Mouse (Mus musculus): ENCODE results near the gene Tarbp2. TPM values are rescaled to one million over a fixed set of nuclear protein-coding genes. Genes with fewer than 3 reads are reported as not detected.

Tarbp2 gene
- polyA plus RNA-seq, 1 experiment from 2014 or later: 105 TPM

DNA sequence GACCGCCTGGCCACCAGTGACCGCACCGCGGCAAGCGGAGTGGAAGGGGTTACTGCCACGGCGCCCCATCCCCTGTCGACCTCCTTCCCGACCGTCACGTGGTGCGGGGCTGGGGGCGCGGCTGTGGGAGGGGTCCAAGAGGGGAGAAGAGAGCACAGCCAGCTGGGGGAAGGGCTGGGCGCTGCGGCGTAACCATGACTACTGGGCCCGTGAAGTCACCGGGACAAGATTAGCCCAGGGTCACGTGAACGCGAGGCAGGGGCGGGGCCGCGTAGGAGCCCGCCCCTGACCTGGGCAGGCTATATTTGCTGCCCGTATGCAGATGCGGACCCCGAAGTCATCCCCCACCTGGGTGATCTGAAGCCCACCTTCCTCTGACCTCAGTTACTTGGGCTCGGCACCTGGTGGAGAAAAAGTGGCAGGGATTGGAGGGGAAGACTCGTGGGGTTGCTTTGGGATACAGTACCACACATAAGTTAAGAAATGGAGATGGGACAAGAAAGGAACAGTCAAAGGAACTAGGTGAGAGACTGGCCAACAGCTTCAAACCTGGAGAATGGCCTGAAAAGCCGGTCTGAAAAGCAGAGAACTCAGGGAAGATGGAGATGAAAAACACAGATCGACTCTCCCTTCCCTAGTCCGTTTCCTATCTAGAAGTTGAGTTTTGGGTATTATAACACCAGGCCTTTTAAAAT, 7.3 kb upstream of the Tarbp2 start:
- Histone ChIP-seq H3K9ac (ENCODE audit: low read depth, low read length) (peak overlapping the region; percentile 77), H3K27me3 (replicated peaks; ENCODE audit: control insufficient read depth, insufficient read depth, low read length) (no peaks in the 10 kb centered on the region), H3K4me1 (ENCODE audit: control insufficient read depth, insufficient read depth, low read length) (peaks cover 20% of the 10 kb centered on the region), H3K4me2 (ENCODE audit: low read depth, low read length) (peak overlapping the region; percentile 98), H3K4me3 (ENCODE audit: low read length) (peak overlapping the region; percentile 77), H3K9me3 (ENCODE audit: control insufficient read depth, low read length) (no peaks in the 10 kb centered on the region), H3K27ac (ENCODE audit: low read length) (peak overlapping the region; percentile 72), H3K36me3 (ENCODE audit: control insufficient read depth, insufficient read depth, low read length) (no peaks in the 10 kb centered on the region)
- peak; percentile 93 for ATAC-seq
- WGBS: 3% methylated on average over 34 of the region's 34 CpGs

DNA sequence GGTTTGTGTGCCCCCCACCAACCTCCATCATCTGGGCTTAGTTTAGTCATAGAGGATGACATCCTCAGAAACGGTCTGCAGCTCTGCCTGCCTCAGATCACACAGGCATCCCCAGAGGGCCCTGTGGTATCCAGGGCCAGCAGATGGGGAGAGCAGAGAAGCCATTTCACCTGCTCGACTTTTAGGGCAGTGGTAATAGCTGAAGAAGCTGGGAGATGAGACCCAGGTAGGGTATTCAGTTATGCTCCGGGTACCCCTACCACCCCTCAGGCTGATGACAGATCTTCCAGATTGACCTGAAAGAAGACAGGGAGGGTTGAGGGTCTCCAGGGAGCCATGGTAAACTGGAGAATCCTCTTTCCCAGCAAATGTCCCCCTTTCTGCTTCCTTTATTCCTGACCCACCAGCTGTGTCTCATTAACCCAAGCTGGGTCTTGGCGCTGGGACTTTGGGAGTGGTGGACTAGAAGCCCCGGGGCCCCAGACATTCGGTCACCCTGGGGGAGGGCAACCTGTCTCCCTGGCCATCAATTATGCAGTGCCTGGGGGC, 6.6 kb upstream of the Tarbp2 start:
- H3K9me3 ChIP-seq (ENCODE audit: control insufficient read depth, low read length): no peaks in the 10 kb centered on the region
- peaks cover 22% of the 10 kb centered on the region for H3K4me1 ChIP-seq (ENCODE audit: control insufficient read depth, insufficient read depth, low read length)
- peak overlapping the region; percentile 98; the same call in 1 of the 2 replicates for H3K4me2 ChIP-seq (ENCODE audit: low read depth, low read length)
- no peaks in the 10 kb centered on the region for H3K36me3 ChIP-seq (ENCODE audit: control insufficient read depth, insufficient read depth, low read length)
- H3K27me3 ChIP-seq (replicated peaks; ENCODE audit: control insufficient read depth, insufficient read depth, low read length): no peaks in the 10 kb centered on the region
- 19% methylated on average over 6 of the region's 6 CpGs for WGBS
- 0 out of 2 replicates have a peak overlapping the region, but pooled peaks have one; percentile 0 for H3K9ac ChIP-seq (ENCODE audit: low read depth, low read length)
- peak overlapping the region; percentile 72; the same call in 1 of the 2 replicates for H3K27ac ChIP-seq (ENCODE audit: low read length)
- ATAC-seq: no peak
- H3K4me3 ChIP-seq (ENCODE audit: low read length): no peak overlapping the region

DNA sequence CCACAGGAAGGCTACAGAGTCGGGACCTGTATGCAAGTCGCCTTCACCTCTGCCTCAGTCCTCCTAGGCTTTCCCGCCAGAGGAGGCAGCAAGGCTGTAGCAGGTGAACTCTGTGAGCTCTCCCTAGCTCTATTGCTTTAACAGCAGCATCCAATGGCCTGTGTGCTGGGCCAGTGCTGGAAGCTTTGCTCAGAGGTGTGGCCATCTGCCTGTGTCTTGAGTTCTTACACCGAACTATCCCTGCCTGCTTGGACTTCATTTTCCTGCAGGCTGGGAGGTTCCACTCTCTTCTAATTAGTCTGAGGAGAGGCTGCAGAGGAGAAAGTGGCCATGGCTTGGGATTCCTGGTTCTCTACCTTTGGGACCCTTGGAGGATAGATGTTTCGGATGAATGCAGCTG, 6.0 kb upstream of the Tarbp2 start:
- ATAC-seq: no peak
- Histone ChIP-seq H3K27me3 (replicated peaks; ENCODE audit: control insufficient read depth, insufficient read depth, low read length) (no peaks in the 10 kb centered on the region), H3K36me3 (ENCODE audit: control insufficient read depth, insufficient read depth, low read length) (no peaks in the 10 kb centered on the region), H3K4me1 (ENCODE audit: control insufficient read depth, insufficient read depth, low read length) (peaks cover 20% of the 10 kb centered on the region), H3K4me2 (ENCODE audit: low read depth, low read length) (no peak overlapping the region), H3K4me3 (ENCODE audit: low read length) (no peak overlapping the region), H3K27ac (ENCODE audit: low read length) (0 out of 2 replicates have a peak overlapping the region, but pooled peaks have one; percentile 72), H3K9me3 (ENCODE audit: control insufficient read depth, low read length) (no peaks in the 10 kb centered on the region), H3K9ac (ENCODE audit: low read depth, low read length) (0 out of 2 replicates have a peak overlapping the region, but pooled peaks have one; percentile 35)
- 38% methylated on average over 5 of the region's 5 CpGs for WGBS

DNA sequence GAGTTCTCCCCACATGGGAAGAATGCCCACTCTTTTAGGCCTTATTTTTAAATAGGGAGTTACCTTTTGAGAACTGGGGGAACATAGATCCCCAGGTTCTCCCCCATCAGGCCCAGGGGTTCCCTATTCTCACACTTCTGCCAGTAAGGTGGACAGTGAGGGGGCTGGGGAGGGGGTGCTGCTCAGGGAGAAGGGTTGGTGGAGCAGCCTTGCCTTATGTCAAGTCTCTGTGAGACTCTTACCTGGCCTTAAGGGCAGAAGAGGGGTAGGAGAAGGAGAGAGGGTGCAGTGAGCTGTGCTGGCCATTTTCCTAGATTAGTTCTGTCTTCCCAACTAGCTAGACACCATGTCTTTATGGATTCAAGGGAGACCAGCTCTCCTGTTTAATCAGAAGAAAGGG, 5.5 kb upstream of the Tarbp2 start:
- Histone ChIP-seq H3K4me3 (ENCODE audit: low read length) (no peak overlapping the region), H3K27me3 (replicated peaks; ENCODE audit: control insufficient read depth, insufficient read depth, low read length) (no peaks in the 10 kb centered on the region), H3K9ac (ENCODE audit: low read depth, low read length) (no peak overlapping the region), H3K9me3 (ENCODE audit: control insufficient read depth, low read length) (no peaks in the 10 kb centered on the region), H3K4me1 (ENCODE audit: control insufficient read depth, insufficient read depth, low read length) (peaks cover 20% of the 10 kb centered on the region), H3K36me3 (ENCODE audit: control insufficient read depth, insufficient read depth, low read length) (no peaks in the 10 kb centered on the region), H3K27ac (ENCODE audit: low read length) (no peak overlapping the region), H3K4me2 (ENCODE audit: low read depth, low read length) (no peak overlapping the region)
- no peak for ATAC-seq

DNA sequence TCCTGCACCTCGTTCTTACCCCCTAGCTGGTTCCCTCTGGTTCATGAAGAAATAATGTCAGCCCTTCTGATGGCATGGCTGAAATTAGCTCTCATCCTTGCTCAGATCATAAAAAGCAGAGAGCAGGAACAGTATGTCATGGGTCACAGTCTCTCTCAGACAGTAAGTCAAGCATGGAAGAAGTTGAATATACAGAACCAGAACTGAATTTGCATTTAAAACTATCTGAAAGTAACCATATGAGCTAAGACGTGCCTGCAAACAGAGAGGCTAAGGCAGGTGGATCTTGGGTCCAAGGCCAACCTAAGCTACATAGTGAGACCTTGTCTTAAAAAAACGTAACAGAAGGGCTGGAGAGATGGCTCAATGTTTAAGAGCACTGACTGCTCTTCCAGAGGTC, 5.0 kb upstream of the Tarbp2 start:
- Histone ChIP-seq H3K4me2 (ENCODE audit: low read depth, low read length) (no peak overlapping the region), H3K9ac (ENCODE audit: low read depth, low read length) (no peak overlapping the region), H3K9me3 (ENCODE audit: control insufficient read depth, low read length) (no peaks in the 10 kb centered on the region), H3K4me3 (ENCODE audit: low read length) (no peak overlapping the region), H3K27me3 (replicated peaks; ENCODE audit: control insufficient read depth, insufficient read depth, low read length) (no peaks in the 10 kb centered on the region), H3K4me1 (ENCODE audit: control insufficient read depth, insufficient read depth, low read length) (peaks cover 20% of the 10 kb centered on the region), H3K27ac (ENCODE audit: low read length) (no peak overlapping the region), H3K36me3 (ENCODE audit: control insufficient read depth, insufficient read depth, low read length) (no peaks in the 10 kb centered on the region)
- ATAC-seq: no peak
- 80% methylated on average over 3 of the region's 3 CpGs for WGBS

DNA sequence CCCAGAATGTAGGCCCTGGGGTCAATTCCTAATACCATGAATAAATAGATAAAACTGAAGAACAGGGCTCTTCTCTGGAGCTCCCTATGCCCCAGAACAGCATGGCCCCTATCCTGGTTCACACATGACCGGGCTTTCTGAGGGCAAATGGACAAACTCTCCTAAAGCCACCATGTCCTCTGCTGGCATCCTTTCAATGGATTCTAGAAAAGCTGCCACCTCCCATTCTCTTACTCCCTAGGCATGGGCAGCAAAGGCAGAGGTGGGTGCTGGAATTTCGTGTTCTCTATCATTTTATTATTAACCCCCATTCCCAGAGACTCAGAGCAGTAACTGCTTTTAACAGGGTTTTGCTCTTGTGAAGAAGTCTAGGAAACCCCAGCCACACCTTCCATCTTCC, 2.7 kb upstream of the Tarbp2 start:
- Histone ChIP-seq H3K4me1 (ENCODE audit: control insufficient read depth, insufficient read depth, low read length) (peaks cover 31% of the 10 kb centered on the region), H3K4me2 (ENCODE audit: low read depth, low read length) (no peak overlapping the region), H3K36me3 (ENCODE audit: control insufficient read depth, insufficient read depth, low read length) (no peaks in the 10 kb centered on the region), H3K9ac (ENCODE audit: low read depth, low read length) (no peak overlapping the region), H3K4me3 (ENCODE audit: low read length) (no peak overlapping the region), H3K27me3 (replicated peaks; ENCODE audit: control insufficient read depth, insufficient read depth, low read length) (no peaks in the 10 kb centered on the region), H3K27ac (ENCODE audit: low read length) (no peak overlapping the region), H3K9me3 (ENCODE audit: control insufficient read depth, low read length) (no peaks in the 10 kb centered on the region)
- no peak for ATAC-seq
- WGBS: 90% methylated on average over 2 of the region's 2 CpGs

DNA sequence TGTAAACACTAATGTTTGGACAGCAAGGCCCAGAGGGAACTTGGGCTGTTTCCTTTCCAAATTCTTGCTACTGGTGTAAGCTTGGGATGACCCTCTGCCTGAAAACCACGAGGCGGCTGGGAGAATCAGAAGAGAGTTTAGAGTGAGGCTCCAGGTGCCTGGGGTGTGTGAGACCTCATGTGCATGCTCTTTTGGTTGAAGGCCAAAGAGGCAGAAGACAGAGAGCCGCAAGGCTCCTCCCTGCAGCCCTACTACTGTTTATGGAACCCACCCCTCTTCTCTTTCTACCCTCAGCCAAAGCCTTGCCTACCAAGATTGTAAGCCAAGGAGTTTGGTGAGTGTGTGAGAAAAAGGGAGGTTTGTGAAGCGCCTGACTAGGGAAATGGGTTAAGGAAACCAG, 2.2 kb upstream of the Tarbp2 start:
- Histone ChIP-seq H3K4me2 (ENCODE audit: low read depth, low read length) (peak overlapping the region; percentile 92), H3K36me3 (ENCODE audit: control insufficient read depth, insufficient read depth, low read length) (no peaks in the 10 kb centered on the region), H3K9me3 (ENCODE audit: control insufficient read depth, low read length) (no peaks in the 10 kb centered on the region), H3K27me3 (replicated peaks; ENCODE audit: control insufficient read depth, insufficient read depth, low read length) (no peaks in the 10 kb centered on the region), H3K4me1 (ENCODE audit: control insufficient read depth, insufficient read depth, low read length) (peaks cover 34% of the 10 kb centered on the region), H3K27ac (ENCODE audit: low read length) (no peak overlapping the region; the same call in 1 of the 2 replicates), H3K4me3 (ENCODE audit: low read length) (peak overlapping the region; percentile 71), H3K9ac (ENCODE audit: low read depth, low read length) (peak overlapping the region; percentile 74; the same call in 1 of the 2 replicates)
- WGBS: 56% methylated on average over 4 of the region's 4 CpGs
- no peak for ATAC-seq

DNA sequence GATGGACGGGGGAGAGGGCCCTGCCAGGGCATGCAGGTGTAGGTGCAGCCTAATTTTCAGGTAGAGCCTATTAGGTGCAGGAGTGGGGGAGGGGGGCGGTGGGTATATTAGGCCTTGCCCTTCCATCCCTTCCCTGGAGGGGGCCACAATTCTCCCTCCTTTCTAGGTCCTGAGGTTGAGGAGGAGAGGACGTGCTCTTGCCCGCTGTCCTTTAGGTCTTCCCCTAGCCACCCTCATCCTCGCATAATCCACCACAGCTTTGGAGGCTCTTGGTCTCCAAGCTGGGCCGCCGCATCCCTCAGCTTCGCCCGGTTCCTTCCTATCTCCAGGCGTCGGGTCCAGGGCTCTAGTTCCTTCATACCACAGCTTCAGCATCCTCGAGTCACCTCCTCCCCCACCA, 1.7 kb upstream of the Tarbp2 start:
- Histone ChIP-seq H3K9ac (ENCODE audit: low read depth, low read length) (peak overlapping the region; percentile 74), H3K4me3 (ENCODE audit: low read length) (peak overlapping the region; percentile 71), H3K27ac (ENCODE audit: low read length) (peak overlapping the region; percentile 69), H3K36me3 (ENCODE audit: control insufficient read depth, insufficient read depth, low read length) (no peaks in the 10 kb centered on the region), H3K4me1 (ENCODE audit: control insufficient read depth, insufficient read depth, low read length) (peaks cover 30% of the 10 kb centered on the region), H3K27me3 (replicated peaks; ENCODE audit: control insufficient read depth, insufficient read depth, low read length) (no peaks in the 10 kb centered on the region), H3K9me3 (ENCODE audit: control insufficient read depth, low read length) (no peaks in the 10 kb centered on the region), H3K4me2 (ENCODE audit: low read depth, low read length) (peak overlapping the region; percentile 92)
- 5% methylated on average over 12 of the region's 12 CpGs for WGBS
- no peak for ATAC-seq

DNA sequence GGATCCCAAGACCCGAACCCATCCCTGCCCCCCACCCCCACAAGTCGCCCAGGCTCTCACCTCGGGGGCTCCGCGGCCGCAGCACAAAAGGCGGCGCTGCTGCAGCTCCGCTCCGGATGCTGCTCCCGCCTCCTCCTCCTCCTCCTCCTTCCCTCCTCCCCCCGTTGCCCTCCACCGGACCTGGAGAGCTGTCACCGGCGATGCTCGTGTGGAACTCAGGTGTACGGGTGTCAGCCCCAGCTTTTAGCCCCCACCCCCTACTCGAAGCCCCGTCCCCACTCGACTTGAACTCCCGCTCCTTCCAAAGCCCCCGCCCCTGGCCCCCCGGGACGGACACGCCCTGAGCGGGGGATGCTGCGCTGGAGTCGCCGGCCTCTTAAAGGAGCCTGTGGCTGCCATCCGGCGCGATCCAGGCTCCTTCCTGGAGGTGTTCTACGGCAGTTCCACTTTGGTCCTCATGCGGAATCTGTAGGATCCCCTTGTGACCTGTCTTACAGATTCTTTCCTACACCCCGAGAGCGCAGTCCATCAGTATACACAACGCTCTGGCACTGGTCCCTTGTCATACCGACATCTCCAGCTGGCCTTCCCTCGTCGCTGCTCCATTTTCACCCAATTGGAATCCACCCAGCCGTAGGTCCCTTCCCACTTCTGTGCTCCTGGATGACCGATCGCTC, 1.1 kb upstream of the Tarbp2 start, which contains the start of gene Map3k12:
Gene Map3k12, minus strand, starts transcription at position 337 of the 677 bp plus-strand sequence.
- under 1% methylated on average over 43 of the region's 43 CpGs for WGBS
- Histone ChIP-seq H3K36me3 (ENCODE audit: control insufficient read depth, insufficient read depth, low read length) (no peaks in the 10 kb centered on the region), H3K9me3 (ENCODE audit: control insufficient read depth, low read length) (no peaks in the 10 kb centered on the region), H3K4me1 (ENCODE audit: control insufficient read depth, insufficient read depth, low read length) (peaks cover 25% of the 10 kb centered on the region), H3K27ac (ENCODE audit: low read length) (peak within 1 kb of the TSS; percentile 100), H3K27me3 (replicated peaks; ENCODE audit: control insufficient read depth, insufficient read depth, low read length) (no peaks in the 10 kb centered on the region), H3K4me3 (ENCODE audit: low read length) (peak within 1 kb of the TSS; percentile 71), H3K9ac (ENCODE audit: low read depth, low read length) (peak within 1 kb of the TSS; percentile 74), H3K4me2 (ENCODE audit: low read depth, low read length) (peak within 1 kb of the TSS; percentile 92)
- ATAC-seq: no peak

Measured in intestine, embryonic 16.5 days (tissue).